Mouse (Mus musculus) cerebellum, adult 9-11 months (tissue): ENCODE data around the gene Zfp362.
A peak's percentile ranks its signal among the peaks of the same experiment; 100 is the strongest.

Experiments used
- DNase-seq: peaks from one replicate; pipeline ENCODE4 v3.0.0; 2022

Zfp362 gene

DNA sequence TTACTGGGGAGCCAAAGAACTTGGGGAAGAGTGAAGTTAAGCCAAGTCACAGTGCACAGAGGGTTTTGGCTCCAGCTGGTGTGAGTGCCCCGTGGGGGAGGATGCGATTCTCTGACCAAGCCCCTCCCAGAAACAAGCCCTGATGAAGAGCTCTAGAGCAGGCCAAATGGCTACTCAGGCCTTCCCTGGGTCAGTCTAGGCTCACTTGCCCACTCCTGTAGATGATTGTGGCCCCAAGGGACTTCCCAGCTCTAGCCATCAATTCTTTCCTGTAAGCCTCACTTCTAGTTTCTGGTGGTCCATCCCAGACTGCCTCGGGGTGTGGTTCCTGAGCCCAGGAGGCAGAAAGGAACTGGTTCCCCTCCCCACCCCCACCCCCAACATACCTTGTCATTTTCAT lies 50.8 kb downstream of the Zfp362 start, which contains the start of gene A3galt2:
Gene A3galt2 (plus strand): TSS at position 301 of the 400 bp plus-strand sequence.
- no peak for DNase-seq

DNA sequence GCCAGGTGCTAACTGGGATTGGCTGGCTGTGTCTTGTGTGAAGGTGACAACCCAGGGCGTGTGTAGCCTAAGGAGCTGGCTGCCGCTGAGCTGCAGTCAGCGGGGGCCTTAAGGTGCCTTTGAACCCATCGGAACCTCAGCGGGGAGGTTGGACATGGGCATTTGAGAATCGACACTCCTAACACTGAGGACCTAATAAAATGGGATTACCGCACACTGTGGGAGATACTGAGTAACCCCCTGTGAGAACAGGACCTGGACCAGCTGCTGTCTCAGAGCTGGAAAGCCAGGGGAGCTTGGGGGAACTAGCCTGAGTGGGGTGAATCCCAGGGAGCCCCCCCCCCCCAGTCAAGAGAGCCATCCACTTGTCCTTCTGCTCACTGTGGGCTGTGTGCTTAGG lies 52.3 kb downstream of the Zfp362 start:
- DNase-seq: no peak

GRCm38 (mm10) chr4:128752031-128752757 lies 53.7 kb downstream of the Zfp362 start:
- peak; percentile 64 for DNase-seq

- no peak for DNase-seq
These were observed 54.8 kb downstream of the Zfp362 start for GRCm38 (mm10) chr4:128751006-128751405.

GRCm38 (mm10) chr4:128748309-128748708 lies 57.5 kb downstream of the Zfp362 start:
- no peak for DNase-seq

DNA sequence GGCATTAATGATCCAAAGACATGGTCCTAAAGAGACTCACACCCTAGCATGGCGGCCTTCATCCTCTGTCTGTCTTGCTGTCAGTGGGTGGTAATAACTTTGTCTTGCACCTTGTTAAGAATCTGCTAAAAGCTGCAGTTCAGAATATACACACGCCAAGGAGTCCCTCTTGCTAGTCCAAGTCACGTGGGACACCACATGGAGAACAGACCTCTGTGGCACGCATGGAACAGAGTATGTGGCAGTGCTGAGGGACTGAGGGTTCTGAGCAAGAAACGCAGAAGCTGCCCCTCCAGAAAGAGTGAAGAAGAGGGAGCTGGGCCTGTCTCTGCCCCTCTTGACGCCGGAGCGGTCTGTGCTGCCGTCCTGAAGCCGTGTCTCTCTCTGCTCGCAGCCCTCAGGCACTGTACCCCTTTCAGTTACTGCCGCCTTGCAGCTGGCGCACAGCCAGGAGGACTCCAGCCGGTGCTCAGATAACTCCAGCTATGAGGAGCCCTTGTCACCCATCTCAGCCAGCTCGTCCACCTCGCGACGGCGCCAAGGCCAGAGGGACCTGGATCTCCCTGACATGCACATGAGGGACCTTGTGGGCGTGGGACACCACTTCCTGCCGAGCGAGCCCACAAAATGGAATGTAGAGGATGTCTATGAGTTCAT lies 58.1 kb downstream of the Zfp362 start:
- DNase-seq: peak; percentile 71

DNA sequence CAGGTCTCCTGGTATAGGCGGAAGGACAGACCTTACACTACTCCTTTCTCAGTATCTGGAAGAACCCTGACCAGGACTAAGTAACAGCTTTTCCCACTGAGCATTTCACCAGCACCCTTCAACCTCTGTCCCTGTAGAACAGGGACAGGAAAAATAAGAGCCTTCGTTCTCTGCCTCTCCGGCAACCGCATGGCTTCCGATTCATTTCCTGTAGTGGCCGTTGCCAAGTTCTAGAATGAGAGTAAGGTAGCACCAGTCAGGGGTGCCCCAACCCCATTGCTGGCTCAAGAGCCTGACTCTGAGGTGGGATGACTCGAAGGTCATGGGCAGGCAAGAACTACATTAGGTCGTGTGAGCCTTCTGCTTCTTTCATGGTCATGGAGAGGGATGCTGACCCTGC lies 60.7 kb downstream of the Zfp362 start:
- DNase-seq: no peak

DNA sequence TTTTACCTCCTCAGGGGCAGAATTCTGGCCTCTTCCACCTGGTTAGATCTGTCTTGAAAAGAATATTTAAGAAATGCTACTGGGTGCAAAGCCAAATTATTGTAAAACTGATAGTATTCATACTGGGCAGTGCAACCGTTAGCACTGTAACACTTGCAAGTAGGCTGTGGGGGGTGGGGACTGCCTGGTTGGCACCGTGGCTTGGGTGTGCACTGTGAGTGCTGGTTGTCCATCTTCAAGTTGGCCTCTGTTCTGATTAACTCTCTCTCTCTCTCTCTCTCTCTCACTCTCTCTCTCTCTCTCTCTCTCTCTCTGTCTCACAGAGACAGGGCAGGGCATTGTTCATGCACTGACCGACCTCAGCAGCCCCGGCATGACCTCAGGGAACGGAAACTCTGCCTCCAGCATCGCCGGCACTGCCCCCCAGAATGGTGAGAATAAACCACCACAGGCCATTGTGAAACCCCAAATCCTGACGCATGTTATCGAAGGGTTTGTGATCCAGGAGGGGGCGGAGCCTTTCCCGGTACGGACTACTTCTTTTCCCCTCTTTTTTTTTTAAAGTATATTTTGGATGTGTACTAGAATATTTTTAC lies 62.7 kb downstream of the Zfp362 start:
- no peak for DNase-seq

- DNase-seq: no peak
These were observed 63.4 kb downstream of the Zfp362 start for GRCm38 (mm10) chr4:128742379-128742970.

DNA sequence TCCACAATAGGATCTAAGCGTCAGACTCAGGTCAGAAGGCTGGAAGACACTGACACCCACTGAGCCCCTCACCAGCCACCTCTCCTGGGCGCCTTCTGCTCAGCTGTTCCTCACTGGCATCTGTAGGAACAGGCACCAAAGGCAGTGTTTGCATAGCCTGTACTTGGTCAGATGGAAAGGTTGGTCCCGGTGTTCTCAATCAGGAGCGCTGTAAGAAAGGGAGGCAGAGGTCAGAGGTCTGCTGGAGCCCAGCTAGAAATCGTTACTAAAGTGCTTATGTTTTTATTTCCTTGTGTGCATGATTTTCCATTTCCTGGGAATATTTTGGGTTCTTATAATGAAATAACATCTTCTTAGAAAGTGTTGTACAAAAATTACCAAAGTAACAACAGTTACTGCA lies 63.9 kb downstream of the Zfp362 start:
- no peak for DNase-seq

DNA sequence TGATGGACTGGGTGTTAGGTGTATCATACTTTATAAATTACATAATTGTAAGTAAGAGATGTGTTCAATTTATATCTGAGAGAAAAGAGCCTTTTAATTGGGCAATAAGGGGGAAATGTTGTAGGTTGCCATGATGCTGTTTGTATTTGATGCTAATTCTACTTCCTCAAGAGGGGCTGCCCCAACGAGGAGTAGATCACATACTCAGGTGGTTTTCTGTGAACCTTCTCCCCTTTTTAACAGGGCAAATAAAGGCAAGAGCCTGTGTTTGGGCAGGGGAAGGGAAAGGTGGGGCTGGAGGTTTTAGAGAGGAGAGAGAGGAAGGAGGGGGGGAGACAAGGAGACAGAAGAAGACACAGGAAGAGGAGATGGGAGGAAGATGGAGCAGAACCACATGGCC lies 65.0 kb downstream of the Zfp362 start:
- no peak for DNase-seq

GRCm38 (mm10) chr4:128737825-128738610 lies 67.8 kb downstream of the Zfp362 start:
- DNase-seq: peak; percentile 62

- peak; percentile 63 for DNase-seq
These were observed 68.7 kb downstream of the Zfp362 start for GRCm38 (mm10) chr4:128737137-128737589.

GRCm38 (mm10) chr4:128734721-128735671 lies 70.8 kb downstream of the Zfp362 start:
- peak; percentile 64 for DNase-seq

- DNase-seq: peak; percentile 75
These were observed 71.6 kb downstream of the Zfp362 start for GRCm38 (mm10) chr4:128734217-128734616.

GRCm38 (mm10) chr4:128733496-128733895 lies 72.3 kb downstream of the Zfp362 start:
- no peak for DNase-seq

- no peak for DNase-seq
These were observed 73.1 kb downstream of the Zfp362 start for GRCm38 (mm10) chr4:128732794-128733193.

DNA sequence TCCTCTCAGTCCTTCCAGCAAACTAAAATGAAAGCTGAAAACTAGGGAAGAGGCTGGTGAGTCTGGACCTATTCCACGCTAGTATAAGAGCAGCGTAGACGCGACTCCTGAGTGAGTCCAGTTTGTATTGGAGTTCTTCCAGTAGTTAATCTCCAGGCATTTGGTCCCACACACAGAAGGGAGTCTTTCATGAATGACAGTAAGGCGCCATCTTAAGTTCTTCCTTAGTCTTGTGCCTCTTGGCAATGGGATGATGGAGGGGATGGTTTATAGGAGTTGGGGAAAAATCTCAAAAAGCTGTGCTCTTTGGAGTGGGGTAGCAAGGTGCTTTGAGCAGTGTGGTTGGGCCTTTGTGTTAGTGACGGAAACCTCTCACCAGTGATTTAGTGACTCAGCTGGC lies 75.6 kb downstream of the Zfp362 start:
- no peak for DNase-seq

DNA sequence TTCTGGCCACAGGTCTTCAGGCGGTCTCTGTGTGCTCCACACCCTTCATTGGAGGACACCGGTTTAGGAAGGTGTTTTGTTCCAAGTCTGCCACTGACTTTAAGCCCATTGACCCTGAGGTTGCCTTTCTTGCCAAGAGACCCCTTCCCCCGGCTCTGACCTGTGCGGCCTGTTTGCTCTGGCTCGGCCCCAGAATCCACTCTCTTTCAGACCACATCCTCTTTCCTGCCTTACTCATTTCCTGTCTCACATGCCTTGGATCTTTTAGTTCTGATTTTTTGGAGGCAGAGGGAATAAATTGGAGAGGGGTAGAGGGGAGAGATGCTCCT lies 76.2 kb downstream of the Zfp362 start:
- peak; percentile 60 for DNase-seq

- peak; percentile 86 for DNase-seq
These were observed 76.7 kb downstream of the Zfp362 start for GRCm38 (mm10) chr4:128729033-128729708.

- DNase-seq: no peak
These were observed 77.4 kb downstream of the Zfp362 start for GRCm38 (mm10) chr4:128728431-128728851.
